Mouse (Mus musculus): ENCODE measurements around the gene Usp44. TPM values are rescaled to one million over a fixed set of nuclear protein-coding genes. Genes with fewer than 3 reads are reported as not detected.
A peak's percentile ranks its signal among the peaks of the same experiment; 100 is the strongest.
"Not testable (repeated sequence)": the region's sequence is repeated elsewhere in the genome, so short reads cannot be mapped to it uniquely, and the experiment has no call there.

Gene Usp44
- total RNA-seq (2021) = not detected

- intact Hi-C loops (cut with DNase I) = no loop called here
- DNase-seq (ENCODE audit: low spot score in 2 of 2) = no peak
Measured at GRCm38 (mm10) chr10:93830931-93831729, at the start of gene Usp44. Gene Usp44 (plus strand): TSS chr10:93831555.

DNA sequence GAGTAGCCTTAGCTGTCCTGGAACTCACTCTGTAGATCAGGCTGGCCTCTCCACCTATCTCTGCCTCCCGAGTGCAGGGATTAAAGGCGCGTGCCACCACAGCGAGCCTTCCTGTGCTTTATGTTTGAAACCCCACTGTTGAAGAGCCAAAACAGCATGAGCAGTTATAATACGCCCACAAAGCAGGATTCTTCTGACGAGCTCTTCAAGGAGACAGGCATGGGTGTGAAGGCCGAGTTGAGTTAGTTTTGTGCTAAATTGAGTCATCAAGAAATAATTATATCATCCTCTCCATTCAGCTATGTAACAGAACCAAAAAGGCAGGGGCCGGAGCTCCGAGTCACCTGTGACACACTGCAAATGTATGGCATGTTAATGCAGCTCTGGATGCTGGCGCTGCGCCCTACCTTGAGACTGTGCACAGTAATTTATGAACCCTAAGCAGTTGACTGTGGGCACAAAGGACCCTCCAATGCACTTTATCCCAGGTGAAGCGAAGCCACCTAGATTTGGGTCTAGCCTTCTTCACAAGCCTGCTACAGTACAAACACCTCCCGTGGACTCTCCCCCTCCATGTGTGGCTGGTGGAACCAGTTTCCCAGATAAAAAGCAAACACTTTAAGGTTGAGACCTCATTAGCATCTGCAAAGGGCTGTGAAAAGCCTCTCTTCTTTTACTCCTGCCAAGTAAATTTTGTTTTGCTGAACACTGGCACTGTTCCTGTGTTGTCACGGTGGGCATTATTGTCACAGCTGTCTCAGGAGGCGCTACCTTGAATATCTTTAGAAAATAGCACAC is 47.9 kb upstream of the Usp44 start:
- intact Hi-C loops (cut with DNase I) = no loop called here
- no peak for DNase-seq (ENCODE audit: low spot score in 2 of 2)

GRCm38 (mm10) chr10:93799711-93800362 is 31.5 kb upstream of the Usp44 start:
- DNase-seq (ENCODE audit: low spot score in 2 of 2) = no peak
- intact Hi-C loops (cut with DNase I) = no loop called here

DNA sequence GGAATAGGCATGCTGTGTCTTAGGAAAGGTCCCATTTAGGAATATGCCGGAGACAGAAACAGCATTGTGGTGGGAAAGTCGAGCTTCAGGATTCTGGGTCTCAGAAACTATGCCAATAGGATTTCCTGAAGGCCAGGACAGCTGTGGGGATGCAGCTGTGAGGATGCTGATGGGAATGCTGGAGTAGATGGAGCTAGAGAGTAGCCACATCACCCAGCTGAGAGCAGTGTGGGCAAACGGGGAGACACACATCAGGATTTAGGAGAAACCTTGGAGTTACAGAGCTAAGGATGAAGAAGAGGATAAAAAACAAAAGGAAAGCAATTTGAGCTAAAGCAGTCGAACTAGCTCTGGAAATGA is 31.0 kb upstream of the Usp44 start:
- DNase-seq (ENCODE audit: low spot score in 2 of 2) = no peak
- intact Hi-C loops (cut with DNase I) = no loop called here

DNA sequence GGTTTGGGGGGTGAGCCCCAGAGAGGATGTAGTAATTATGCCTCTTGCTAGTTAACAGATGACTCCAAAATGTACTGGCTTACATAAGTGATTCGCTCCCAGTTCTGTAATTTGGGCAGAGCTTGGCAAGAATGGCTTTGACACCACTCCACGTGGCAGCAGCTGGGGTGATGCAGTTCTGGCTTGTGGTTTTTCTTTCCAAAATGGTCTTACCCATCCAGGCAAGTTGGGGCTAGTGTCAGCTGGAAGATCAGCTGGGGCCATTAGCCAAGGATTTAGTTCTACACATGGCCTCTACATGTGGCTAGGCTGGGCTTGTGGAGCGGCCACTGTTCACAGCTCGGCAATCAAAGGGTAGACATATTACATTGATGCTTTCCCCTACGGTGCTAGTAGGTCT is 30.5 kb upstream of the Usp44 start:
- DNase-seq (ENCODE audit: low spot score in 2 of 2) = no peak

DNA sequence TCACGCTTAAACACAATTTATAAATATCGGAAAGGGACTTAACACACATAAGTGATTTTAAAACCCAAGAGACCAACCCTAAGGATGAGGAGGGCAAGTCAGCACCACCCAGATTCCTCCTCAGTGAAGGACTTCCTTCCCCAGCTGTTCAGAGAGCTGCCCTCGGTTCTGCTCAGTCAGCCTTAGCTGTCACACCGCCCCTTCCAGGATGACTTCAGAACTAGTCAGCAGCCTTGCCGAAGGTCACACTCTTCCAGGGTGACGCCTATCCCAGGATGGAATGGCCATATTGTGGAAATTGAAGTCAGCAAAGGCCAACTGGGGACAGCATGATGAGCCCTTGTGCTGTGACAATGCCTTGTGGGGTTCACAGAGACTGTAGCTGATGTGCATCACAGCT is 28.2 kb upstream of the Usp44 start:
- intact Hi-C loops (cut with DNase I) = no loop called here
- no peak for DNase-seq (ENCODE audit: low spot score in 2 of 2)

More for the DNA sequence above, 30.5 kb upstream of the Usp44 start:
- intact Hi-C loops (cut with DNase I) = no loop called here

- DNase-seq (ENCODE audit: low spot score in 2 of 2); intact Hi-C loops (cut with DNase I): not testable (repeated sequence)
Measured at GRCm38 (mm10) chr10:93809438-93809837, 21.9 kb upstream of the Usp44 start.

GRCm38 (mm10) chr10:93810590-93811185 is 20.7 kb upstream of the Usp44 start:
- DNase-seq (ENCODE audit: low spot score in 2 of 2) = no peak
- intact Hi-C loops (cut with DNase I) = no loop called here

- DNase-seq (ENCODE audit: low spot score in 2 of 2) = no peak
- intact Hi-C loops (cut with DNase I) = loop anchor here (2.0 kb wide), 1 partner anchor 201 kb away; no protein-coding TSS in a partner anchor
Measured at GRCm38 (mm10) chr10:93812098-93812497, 19.3 kb upstream of the Usp44 start.

- peak; percentile 72 to 76 for DNase-seq (ENCODE audit: low spot score in 2 of 2)
- intact Hi-C loops (cut with DNase I) = loop anchor here (1.0 to 2.0 kb wide), 2 partner anchors 202 to 219 kb away; no protein-coding TSS in a partner anchor
Measured at GRCm38 (mm10) chr10:93812774-93813415, 18.5 kb upstream of the Usp44 start.

DNA sequence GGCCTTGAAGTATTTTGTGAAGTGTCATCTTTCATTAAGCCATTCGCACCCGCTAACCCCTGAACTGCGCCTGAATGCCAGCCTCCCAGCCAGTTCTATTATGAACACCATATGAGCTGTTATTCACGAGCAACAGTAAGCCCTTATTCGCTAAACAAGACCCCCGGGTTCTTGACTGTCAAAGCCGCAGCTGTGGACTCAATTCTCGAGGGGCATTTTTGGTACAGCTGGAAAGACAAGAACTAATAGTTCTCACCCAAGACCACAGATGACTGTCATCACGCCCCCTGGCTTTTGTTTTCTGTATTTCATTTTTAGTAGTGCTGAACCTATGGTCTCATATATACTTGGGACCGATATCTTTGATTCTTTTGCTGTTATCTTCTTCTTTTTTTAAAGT is 17.6 kb upstream of the Usp44 start:
- DNase-seq (ENCODE audit: low spot score in 2 of 2) = no peak
- intact Hi-C loops (cut with DNase I) = loop anchor here (1.0 to 2.0 kb wide), 2 partner anchors 203 to 219 kb away; no protein-coding TSS in a partner anchor

DNA sequence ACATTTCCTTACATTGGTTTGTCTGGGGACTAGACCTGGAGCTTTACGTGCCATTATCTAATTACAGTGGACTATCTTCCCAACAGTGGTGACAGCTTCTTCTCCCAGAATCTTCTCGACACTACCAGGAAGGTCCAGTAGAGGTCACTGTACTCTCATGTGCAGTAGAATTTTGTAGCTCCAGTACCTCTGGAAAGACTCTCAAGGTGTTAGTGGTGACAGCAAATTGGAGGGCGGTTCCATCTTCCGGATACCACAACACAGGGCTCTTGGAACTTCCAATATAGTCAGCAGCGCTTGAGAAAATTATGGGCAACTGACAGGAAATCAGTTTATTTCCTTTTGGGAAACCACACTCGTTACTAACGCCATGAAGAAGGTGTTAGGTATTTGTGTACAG is 12.7 kb upstream of the Usp44 start:
- intact Hi-C loops (cut with DNase I) = loop anchor here (5.0 kb wide), 1 partner anchor 299 kb away; no protein-coding TSS in a partner anchor
- DNase-seq (ENCODE audit: low spot score in 2 of 2) = peak; percentile 26 to 63

DNA sequence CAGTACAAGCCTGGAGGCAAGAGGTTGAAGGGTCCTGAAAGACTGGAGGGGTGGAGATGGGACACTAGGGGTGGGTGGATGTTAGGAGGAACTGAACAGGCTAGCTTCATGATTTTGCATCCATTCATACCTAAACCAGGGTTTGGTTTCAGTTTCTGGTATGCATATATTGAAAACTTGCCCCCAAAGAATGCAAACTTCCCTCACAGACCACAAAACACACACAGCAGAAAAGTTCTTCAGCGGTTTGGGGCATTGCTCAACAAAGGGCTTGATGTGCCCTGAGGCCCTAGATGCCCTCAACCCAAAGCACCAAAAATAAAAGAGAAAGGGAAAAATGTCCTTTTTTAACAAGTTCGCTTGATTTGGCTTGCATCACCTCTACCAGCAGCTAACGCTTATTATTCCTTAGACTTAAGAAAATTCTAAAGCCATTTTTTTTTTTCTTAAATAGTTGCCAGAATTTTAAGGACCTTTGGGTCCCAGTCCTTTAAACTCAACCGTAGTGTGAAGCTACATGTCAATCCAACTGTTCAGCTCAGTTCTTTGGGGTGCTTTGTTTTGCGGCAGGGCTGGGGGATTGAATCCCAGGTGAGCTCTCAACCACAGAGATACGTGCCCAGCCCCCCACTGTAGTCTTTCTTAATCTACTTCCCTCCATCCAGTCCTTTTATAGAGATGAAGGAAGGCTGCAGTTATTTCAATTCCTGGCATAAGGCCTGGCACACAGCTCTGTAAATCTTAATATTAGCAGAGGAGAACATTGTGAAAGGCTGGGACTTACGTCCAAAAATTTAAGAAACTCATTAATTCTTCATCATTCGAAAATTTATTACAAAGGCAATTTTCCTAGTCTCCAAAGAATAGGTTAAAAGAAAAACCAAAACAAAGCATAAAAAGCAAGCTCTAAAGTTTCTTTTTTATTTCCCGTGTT is 1.2 kb upstream of the Usp44 start:
- intact Hi-C loops (cut with DNase I) = loop anchor here (10.0 kb wide), 1 partner anchor 135 kb away; no protein-coding TSS in a partner anchor

GRCm38 (mm10) chr10:93831730-93832574 is 597 bp downstream of the Usp44 start:
- intact Hi-C loops (cut with DNase I) = no loop called here
- no peak for DNase-seq (ENCODE audit: low spot score in 2 of 2)

More for the DNA sequence above, 1.2 kb upstream of the Usp44 start:
- DNase-seq (ENCODE audit: low spot score in 2 of 2) = no peak

DNA sequence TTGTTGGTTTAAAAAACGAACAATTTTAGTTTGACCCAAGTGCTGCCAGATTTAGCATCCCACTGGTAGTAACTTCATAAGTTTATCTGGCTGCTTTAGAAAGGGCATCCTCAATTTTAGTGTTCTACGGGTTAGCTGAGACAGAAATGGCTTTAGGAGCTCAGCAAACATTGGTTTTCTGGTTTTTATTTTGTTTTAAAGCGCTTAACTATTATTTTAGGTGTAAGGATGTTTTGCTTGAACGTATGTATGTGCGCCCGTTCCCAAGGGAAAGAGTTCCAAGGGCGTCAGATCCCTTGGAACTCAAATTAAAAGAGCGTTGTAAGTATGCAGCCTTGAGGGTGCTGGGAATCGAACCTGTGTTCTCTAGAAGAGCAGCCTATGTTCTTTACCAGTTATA is 1.5 kb downstream of the Usp44 start:
- DNase-seq (ENCODE audit: low spot score in 2 of 2) = no peak
- intact Hi-C loops (cut with DNase I) = no loop called here

GRCm38 (mm10) chr10:93833370-93833698 is 2.0 kb downstream of the Usp44 start:
- DNase-seq (ENCODE audit: low spot score in 2 of 2) = no peak
- intact Hi-C loops (cut with DNase I) = no loop called here

GRCm38 (mm10) chr10:93833699-93834393 is 2.5 kb downstream of the Usp44 start:
- intact Hi-C loops (cut with DNase I) = no loop called here

More at GRCm38 (mm10) chr10:93833699-93834393, 2.5 kb downstream of the Usp44 start:
- DNase-seq (ENCODE audit: low spot score in 2 of 2) = peak in 1 of 2 experiments; percentile 16

All from left cerebral cortex, postnatal 36 days (tissue).